Mouse (Mus musculus) hindbrain, embryonic 13.5 days (tissue): ENCODE results near the gene Vps53. TPM values are rescaled to one million over a fixed set of nuclear protein-coding genes. Genes with fewer than 3 reads are reported as not detected.
A peak's percentile ranks its signal among the peaks of the same experiment; 100 is the strongest.
"Not testable (repeated sequence)": the region's sequence is repeated elsewhere in the genome, so short reads cannot be mapped to it uniquely, and the experiment has no call there.

ENCODE experiments used
- ATAC-seq: fragments of 200-750 bp; cut with Nextera tagmentation; 2 replicates; pipeline ENCODE4 v1.8.0; 2017; ENCODE audit warnings: moderate TSS enrichment; ENCODE audit not compliant: low FRiP score
- H3K27ac ChIP-seq: fragments of 300-500 bp; sonication (generic); 2 replicates; pipeline ENCODE4 v1.5.1; 2015; ENCODE audit warnings: inconsistent platforms, mild to moderate bottlenecking, moderate library complexity
- H3K27me3 ChIP-seq: fragments of 300-500 bp; sonication (generic); 2 replicates; pipeline ENCODE4 v1.6.1; 2015; ENCODE audit warnings: mild to moderate bottlenecking, inconsistent platforms
- H3K36me3 ChIP-seq: fragments of 300-500 bp; sonication (generic); 2 replicates; pipeline ENCODE4 v1.6.1; 2015; ENCODE audit warnings: mild to moderate bottlenecking, inconsistent platforms
- H3K4me1 ChIP-seq: fragments of 300-500 bp; sonication (generic); replicated peaks from 2 replicates; pipeline ENCODE4 v1.6.1; 2015; ENCODE audit warnings: inconsistent platforms
- H3K4me2 ChIP-seq: fragments of 300-500 bp; sonication (generic); 2 replicates; pipeline ENCODE4 v1.6.1; 2015; ENCODE audit warnings: inconsistent platforms, mild to moderate bottlenecking, moderate library complexity
- H3K4me3 ChIP-seq: fragments of 300-500 bp; sonication (generic); 2 replicates; pipeline ENCODE4 v1.5.1; 2015; ENCODE audit warnings: mild to moderate bottlenecking, inconsistent platforms
- H3K9ac ChIP-seq: fragments of 300-500 bp; sonication (generic); 2 replicates; pipeline ENCODE4 v1.6.1; 2015; ENCODE audit warnings: mild to moderate bottlenecking, inconsistent platforms
- H3K9me3 ChIP-seq: fragments of 300-500 bp; sonication (generic); 2 replicates; pipeline ENCODE4 v1.6.1; 2016; ENCODE audit warnings: inconsistent platforms
- WGBS: fragments of 180-500 bp; shearing (Covaris S2); methylation state at CpG from one replicate; pipeline ENCODE4 v1.1.7; 2015; 5-methylcytosine and 5-hydroxymethylcytosine counted together
- polyA plus RNA-seq: library from polyadenylated mRNA; unstranded; fragments of >200 nt; fragmentation: Nextera tagmentation; extraction: Ambion mirVana; gene quantifications from 2 replicates; pipeline ENCODE4 v1.2.1, GENCODE M21; 2015

The Vps53 gene
- 65.9 and 67.2 TPM in 2 replicates for polyA plus RNA-seq

GRCm38 (mm10) chr11:76179495-76180145 is at the start of gene Vps53, which contains the start of gene Fam57a:
Gene Vps53 (minus strand): TSS chr11:76179647.
Gene Fam57a (plus strand): TSS chr11:76179671.
- Histone ChIP-seq H3K27me3 (no peaks in the 10 kb centered on the region), H3K4me1 (peaks cover 20% of the 10 kb centered on the region), H3K36me3 (peaks cover 7% of the 10 kb centered on the region; the same call in 1 of the 2 replicates), H3K27ac (peak within 1 kb of the TSS; percentile 84), H3K4me2 (peak within 1 kb of the TSS; percentile 91), H3K9ac (peak within 1 kb of the TSS; percentile 88), H3K4me3 (peak within 1 kb of the TSS; percentile 79), H3K9me3 (no peaks in the 10 kb centered on the region)
- WGBS, result under 1% methylated on average over 37 of the region's 37 CpGs
- ATAC-seq, result peak; percentile 93

DNA sequence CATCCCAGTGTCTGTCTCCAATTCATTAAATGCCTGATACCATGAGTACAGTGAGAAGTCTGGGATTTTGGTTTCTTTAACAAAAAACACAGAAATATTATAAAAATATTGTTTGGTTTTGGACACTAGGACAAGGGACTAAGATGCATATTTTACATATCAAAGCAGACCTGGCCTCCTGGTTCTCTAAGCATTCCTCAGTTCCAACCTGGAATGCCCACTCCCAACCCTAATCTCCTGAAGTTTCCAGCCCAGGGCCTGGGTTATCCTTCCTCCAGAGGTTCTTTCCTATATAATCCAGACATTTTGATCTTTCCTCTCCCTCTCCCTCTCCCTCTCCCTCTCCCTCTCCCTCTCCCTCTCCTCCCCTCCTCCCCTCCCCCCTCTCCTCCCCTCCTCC is 45.6 kb upstream of the Vps53 start:
- Histone ChIP-seq H3K4me3 (no peak overlapping the region), H3K4me1 (no peaks in the 10 kb centered on the region), H3K36me3 (peaks cover 56% of the 10 kb centered on the region), H3K9ac (no peak overlapping the region), H3K9me3 (no peaks in the 10 kb centered on the region), H3K27ac (no peak overlapping the region), H3K27me3 (no peaks in the 10 kb centered on the region), H3K4me2 (no peak overlapping the region)
- no peak for ATAC-seq

DNA sequence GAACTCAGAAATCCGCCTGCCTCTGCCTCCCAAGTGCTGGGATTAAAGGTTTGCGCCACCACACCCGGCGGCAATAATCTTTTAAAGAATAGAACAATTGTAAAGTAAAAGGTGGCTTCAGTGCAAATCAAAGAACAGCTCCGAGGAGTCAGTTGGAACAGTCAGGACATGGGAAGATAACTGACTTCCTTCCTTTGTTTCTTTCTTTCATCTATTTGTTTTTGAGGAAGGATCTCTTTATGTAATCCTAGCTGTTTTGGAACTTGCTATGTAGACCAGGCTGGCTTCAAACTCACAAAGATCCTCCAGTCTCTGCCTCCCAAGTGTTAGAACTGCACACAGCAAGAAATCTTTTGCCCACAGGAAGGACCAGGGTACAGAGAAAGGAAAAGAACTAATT is 45.2 kb upstream of the Vps53 start:
- Histone ChIP-seq H3K27ac (no peak overlapping the region), H3K4me1 (no peaks in the 10 kb centered on the region), H3K36me3 (peaks cover 60% of the 10 kb centered on the region), H3K4me2 (no peak overlapping the region), H3K9ac (no peak overlapping the region), H3K9me3 (no peaks in the 10 kb centered on the region), H3K27me3 (no peaks in the 10 kb centered on the region), H3K4me3 (no peak overlapping the region)
- no peak for ATAC-seq
- WGBS, result 92% methylated on average over 5 of the region's 5 CpGs

DNA sequence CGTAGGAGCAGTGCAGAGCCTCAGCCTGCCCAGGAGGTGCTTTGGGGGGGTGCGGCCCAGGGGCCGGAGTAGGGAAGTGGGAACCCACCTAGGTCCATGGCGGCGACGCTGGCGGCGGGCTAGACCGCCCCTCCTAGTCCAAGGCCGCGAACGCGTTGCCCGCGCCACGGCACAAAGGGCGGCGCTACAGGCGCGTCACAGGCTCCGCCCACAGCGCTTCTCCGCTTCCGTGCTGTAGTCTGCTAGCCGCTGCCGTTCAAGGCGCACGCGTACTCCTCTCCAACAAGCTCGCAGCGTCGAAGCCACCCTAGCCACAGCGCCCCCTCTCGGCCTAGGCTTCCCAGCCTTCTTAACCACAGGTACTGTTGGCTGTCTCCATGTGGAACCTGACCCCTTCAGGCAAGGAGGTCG is 37.9 kb upstream of the Vps53 start, which contains the start of the genes Dbil5 and Gemin4:
Dbil5 (plus strand) TSS at position 219 of the 411 bp plus-strand sequence.
Gemin4 (minus strand) TSS at position 275 of the 411 bp plus-strand sequence.
- WGBS, result under 1% methylated on average over 35 of the region's 35 CpGs
- peaks cover 54% of the 10 kb centered on the region for H3K36me3 ChIP-seq
- no peaks in the 10 kb centered on the region for H3K27me3 ChIP-seq
- H3K4me2 ChIP-seq, result peak within 1 kb of the TSS; percentile 77
- peaks cover 13% of the 10 kb centered on the region for H3K4me1 ChIP-seq
- peak; percentile 98 for ATAC-seq
- peak within 1 kb of the TSS; percentile 89 for H3K9ac ChIP-seq
- peak within 1 kb of the TSS; percentile 94 for H3K27ac ChIP-seq
- peak within 1 kb of the TSS; percentile 76 for H3K4me3 ChIP-seq
- no peaks in the 10 kb centered on the region for H3K9me3 ChIP-seq

DNA sequence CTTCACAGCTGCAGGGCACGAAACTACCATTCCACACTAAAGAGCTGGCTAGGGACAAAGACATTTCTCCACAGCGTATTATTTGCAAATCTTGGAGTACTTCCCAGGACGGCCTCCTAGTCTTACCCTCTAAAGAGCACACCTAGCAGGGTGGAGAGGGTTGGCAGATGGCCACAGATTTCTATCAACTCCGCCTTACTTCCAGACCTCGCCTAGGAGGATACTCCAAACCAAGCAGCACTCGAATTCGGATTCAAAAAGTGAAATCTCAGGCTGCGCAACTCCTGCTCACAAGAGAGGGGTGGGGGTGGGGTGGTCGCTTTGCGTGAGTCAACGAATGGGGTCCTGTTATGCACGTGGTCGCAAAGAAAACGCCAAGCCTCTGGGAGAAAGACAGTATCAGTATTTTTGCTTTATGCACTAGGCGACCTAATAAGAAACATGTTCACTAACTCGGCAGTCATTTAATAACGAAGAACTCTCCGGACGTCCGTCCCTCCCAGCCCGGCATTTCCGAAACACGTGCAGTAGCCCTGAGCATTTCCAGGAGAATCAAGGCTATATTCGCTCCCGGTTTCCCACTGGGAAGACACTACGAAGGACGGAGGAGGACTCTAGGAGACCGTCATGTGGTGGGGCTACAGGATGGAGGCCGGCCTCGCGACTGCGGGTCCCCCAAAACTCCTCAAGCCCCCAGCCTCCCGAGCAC is 37.4 kb upstream of the Vps53 start:
- Histone ChIP-seq H3K27ac (peak overlapping the region; percentile 94), H3K4me2 (peak overlapping the region; percentile 77), H3K36me3 (peaks cover 54% of the 10 kb centered on the region), H3K9ac (peak overlapping the region; percentile 89), H3K9me3 (no peaks in the 10 kb centered on the region), H3K4me3 (peak overlapping the region; percentile 76), H3K4me1 (peaks cover 13% of the 10 kb centered on the region), H3K27me3 (no peaks in the 10 kb centered on the region)
- 3% methylated on average over 33 of the region's 33 CpGs for whole genome bisulfite sequencing
- ATAC-seq, result no peak; the same call in none of the 2 replicates

DNA sequence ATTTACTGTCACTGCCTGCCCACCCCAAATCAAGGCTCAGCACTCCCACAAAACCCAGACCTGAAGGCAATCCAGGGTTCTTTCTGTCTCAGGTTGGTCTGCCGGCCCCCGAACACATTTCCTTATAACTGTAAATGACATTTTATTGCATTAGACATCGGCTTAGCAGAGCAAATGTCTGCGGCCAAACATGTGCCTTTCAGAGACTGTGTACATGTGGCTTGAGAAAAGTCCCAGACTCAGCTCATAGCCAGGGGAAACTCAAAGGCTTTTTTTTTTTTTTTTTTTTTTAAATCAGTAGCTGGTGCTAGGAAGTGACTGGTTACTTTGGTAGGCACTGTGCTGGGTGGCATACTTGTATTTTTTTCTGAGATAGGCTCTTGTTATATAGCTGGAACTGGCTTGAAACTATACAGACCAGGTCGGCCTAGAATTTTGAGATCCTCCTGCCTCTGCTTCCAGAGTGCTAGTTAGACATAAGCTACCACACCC is 36.6 kb upstream of the Vps53 start:
- peaks cover 53% of the 10 kb centered on the region for H3K36me3 ChIP-seq
- H3K4me3 ChIP-seq, result peak overlapping the region; percentile 76
- no peak for ATAC-seq
- H3K27ac ChIP-seq, result peak overlapping the region; percentile 94; the same call in 1 of the 2 replicates
- 90% methylated on average over 5 of the region's 5 CpGs for WGBS
- no peaks in the 10 kb centered on the region for H3K9me3 ChIP-seq
- H3K9ac ChIP-seq, result peak overlapping the region; percentile 89
- peaks cover 13% of the 10 kb centered on the region for H3K4me1 ChIP-seq
- H3K4me2 ChIP-seq, result peak overlapping the region; percentile 77
- no peaks in the 10 kb centered on the region for H3K27me3 ChIP-seq

GRCm38 (mm10) chr11:76215011-76215410 is 35.6 kb upstream of the Vps53 start:
- WGBS, result 94% methylated on average over 2 of the region's 2 CpGs
- Histone ChIP-seq H3K4me1 (peaks cover 13% of the 10 kb centered on the region), H3K9ac (no peak overlapping the region), H3K27me3 (no peaks in the 10 kb centered on the region), H3K4me3 (no peak overlapping the region), H3K36me3 (peaks cover 53% of the 10 kb centered on the region), H3K27ac (no peak overlapping the region), H3K9me3 (no peaks in the 10 kb centered on the region), H3K4me2 (no peak overlapping the region)
- no peak for ATAC-seq

DNA sequence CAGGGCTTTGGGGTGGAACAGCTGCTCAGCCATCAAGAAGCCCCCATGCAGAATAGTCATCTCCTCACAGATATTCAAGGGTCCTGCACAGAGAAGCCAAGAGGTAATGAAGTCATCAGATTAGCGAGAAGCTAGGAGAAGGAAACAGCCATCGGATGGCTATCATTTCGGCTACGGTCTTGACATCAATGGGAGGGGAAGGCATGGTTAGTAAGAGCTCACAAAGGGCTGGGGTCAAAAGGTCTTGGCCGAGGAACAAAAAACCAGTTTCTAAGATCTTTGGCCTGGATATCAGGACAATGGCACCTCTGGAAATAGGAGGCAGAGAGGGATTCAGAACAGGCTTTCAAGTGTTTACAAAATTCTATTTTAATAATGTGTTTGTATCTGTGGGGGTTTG is 34.4 kb upstream of the Vps53 start:
- no peak for ATAC-seq
- peaks cover 13% of the 10 kb centered on the region for H3K4me1 ChIP-seq
- 13% methylated on average over 5 of the region's 5 CpGs for WGBS
- peaks cover 54% of the 10 kb centered on the region for H3K36me3 ChIP-seq
- no peaks in the 10 kb centered on the region for H3K27me3 ChIP-seq
- H3K9ac ChIP-seq, result no peak overlapping the region
- H3K9me3 ChIP-seq, result no peaks in the 10 kb centered on the region
- H3K27ac ChIP-seq, result no peak overlapping the region
- no peak overlapping the region for H3K4me3 ChIP-seq
- H3K4me2 ChIP-seq, result no peak overlapping the region

GRCm38 (mm10) chr11:76211595-76211994 is 32.1 kb upstream of the Vps53 start:
- not testable (repeated sequence) for H3K27ac ChIP-seq, H3K27me3 ChIP-seq, H3K4me1 ChIP-seq, H3K9ac ChIP-seq, H3K4me3 ChIP-seq, ATAC-seq, H3K9me3 ChIP-seq, H3K4me2 ChIP-seq
- peaks cover 76% of the 10 kb centered on the region for H3K36me3 ChIP-seq
- 96% methylated on average over 5 of the region's 6 CpGs for WGBS

DNA sequence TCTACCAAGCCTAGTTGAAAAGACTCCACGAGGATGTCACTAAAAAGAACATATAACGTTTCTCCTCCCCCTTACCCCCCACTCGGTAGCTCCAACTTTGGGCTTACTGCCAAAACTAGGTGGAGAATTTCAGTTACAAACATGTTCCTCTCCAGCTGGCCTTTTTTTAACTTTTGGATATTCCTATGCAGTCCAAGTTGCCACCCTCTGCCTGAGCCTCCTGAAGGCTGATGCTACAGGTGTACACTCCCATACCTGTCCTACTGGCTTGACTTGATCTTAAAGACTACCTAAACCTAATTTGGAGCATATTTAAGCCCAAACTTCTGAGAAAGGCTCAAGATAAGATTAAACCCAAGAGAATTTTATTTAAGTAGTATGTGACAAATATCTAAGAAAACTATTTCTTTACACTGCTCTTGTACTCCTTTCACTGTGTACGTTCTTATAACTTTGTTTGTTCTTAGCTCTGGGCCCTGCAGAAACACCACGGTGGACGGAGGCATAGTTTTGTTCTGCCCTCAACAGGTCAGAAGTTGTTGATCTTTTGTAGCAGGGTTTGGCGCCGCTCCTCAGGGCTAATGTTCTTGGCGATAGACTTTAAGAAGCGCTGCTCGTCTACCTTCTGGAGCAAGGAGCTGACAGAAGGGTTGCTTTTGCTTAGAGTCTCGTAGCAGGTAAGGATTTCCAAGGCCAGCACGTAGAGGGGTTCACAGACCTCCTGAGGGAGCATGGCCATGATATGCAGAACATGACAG is 31.0 kb upstream of the Vps53 start:
- Histone ChIP-seq H3K4me3 (no peak overlapping the region), H3K4me2 (no peak overlapping the region), H3K27me3 (no peaks in the 10 kb centered on the region), H3K4me1 (no peaks in the 10 kb centered on the region), H3K9ac (no peak overlapping the region), H3K9me3 (no peaks in the 10 kb centered on the region), H3K36me3 (peaks cover 88% of the 10 kb centered on the region), H3K27ac (no peak overlapping the region)
- ATAC-seq, result no peak
- WGBS, result 91% methylated on average over 13 of the region's 13 CpGs

GRCm38 (mm10) chr11:76206793-76207192 is 27.3 kb upstream of the Vps53 start:
- no peak for ATAC-seq
- H3K36me3 ChIP-seq, result peaks cover 72% of the 10 kb centered on the region
- no peaks in the 10 kb centered on the region for H3K27me3 ChIP-seq
- no peak overlapping the region for H3K27ac ChIP-seq
- no peak overlapping the region for H3K4me3 ChIP-seq
- no peaks in the 10 kb centered on the region for H3K9me3 ChIP-seq
- WGBS, result 89% methylated on average over 5 of the region's 5 CpGs
- H3K4me1 ChIP-seq, result peaks cover 16% of the 10 kb centered on the region
- no peak overlapping the region for H3K4me2 ChIP-seq
- H3K9ac ChIP-seq, result no peak overlapping the region
